Mouse (Mus musculus) thymus, adult 18-20 months (tissue): ENCODE measurements around the gene Klhdc7b.
"Not testable (repeated sequence)": the region's sequence is repeated elsewhere in the genome, so short reads cannot be mapped to it uniquely, and the experiment has no call there.

Experiments
- DNase-seq, 2 experiments: peaks; one replicate each; pipeline ENCODE4 v3.0.0; 2022; ENCODE audit warnings: mixed read lengths in 2 of 2

The Klhdc7b gene

GRCm38 (mm10) chr15:89429352-89430221 is 44.9 kb downstream of the Klhdc7b start, which contains the start of the genes C730034F03Rik, Gm44502 and Chkb:
C730034F03Rik (plus strand) TSS chr15:89429589.
Gm44502 (minus strand) TSS chr15:89429696.
Chkb (minus strand) TSS chr15:89429908.
- peak; percentile 91 to 92 for DNase-seq

GRCm38 (mm10) chr15:89430341-89430740 is 45.6 kb downstream of the Klhdc7b start:
- DNase-seq, result no peak

- DNase-seq, result not testable (repeated sequence)
Measured at GRCm38 (mm10) chr15:89430771-89431170, 46.1 kb downstream of the Klhdc7b start.

GRCm38 (mm10) chr15:89431271-89431670 is 46.6 kb downstream of the Klhdc7b start:
- no peak for DNase-seq

GRCm38 (mm10) chr15:89431806-89432205 is 47.1 kb downstream of the Klhdc7b start:
- DNase-seq, result no peak

- no peak for DNase-seq
Measured at GRCm38 (mm10) chr15:89432946-89433345, 48.2 kb downstream of the Klhdc7b start.

GRCm38 (mm10) chr15:89434136-89434535 is 49.4 kb downstream of the Klhdc7b start:
- DNase-seq, result no peak

GRCm38 (mm10) chr15:89435878-89436277 is 51.2 kb downstream of the Klhdc7b start:
- DNase-seq, result no peak
